Mouse (Mus musculus) cerebellum, adult 2 months (tissue): ENCODE results near the gene Slc25a26.

Experiments
- CTCF ChIP-seq: fragments of 200-500 bp; IDR thresholded peaks from 2 replicates; pipeline ENCODE4 v1.5.1; 2011; ENCODE audit warnings: low read depth, mild to moderate bottlenecking, control low read depth, low read length, moderate library complexity, borderline replicate concordance; ENCODE audit not compliant: insufficient read depth
- POLR2A ChIP-seq: fragments of 200-500 bp; IDR thresholded peaks from 2 replicates; pipeline ENCODE4 v1.6.1; 2011; ENCODE audit warnings: low read length, control low read depth, borderline replicate concordance; ENCODE audit not compliant: insufficient read depth

- TF ChIP-seq CTCF (no peak), POLR2A (no peak)
Observed at GRCm38 (mm10) chr6:94530756-94531155, 30.6 kb downstream of the Slc25a26 start.
